Mouse (Mus musculus): ENCODE measurements around the gene Rex1bd. TPM values are rescaled to one million over a fixed set of nuclear protein-coding genes. Genes with fewer than 3 reads are reported as not detected.

Rex1bd gene
- polyA plus RNA-seq, 1 experiment from 2014 or later, result 178 TPM

GRCm38 (mm10) chr8:70468733-70469132 is 37.8 kb downstream of the Rex1bd start:
- no peak overlapping the region for H3K27ac ChIP-seq
- H3K4me2 ChIP-seq, result no peak overlapping the region
- H3K9ac ChIP-seq, result 0 out of 2 replicates have a peak overlapping the region, but pooled peaks have one; percentile 44
- no peak overlapping the region for H3K4me3 ChIP-seq
- ATAC-seq (ENCODE audit: insufficient number of reproducible peaks, insufficient read depth, low FRiP score, low TSS enrichment, low read depth), result no peak
- H3K4me1 ChIP-seq, result peaks cover 21% of the 10 kb centered on the region
- H3K36me3 ChIP-seq, result peaks cover 25% of the 10 kb centered on the region
- no peaks in the 10 kb centered on the region for H3K27me3 ChIP-seq
- whole genome bisulfite sequencing, result 87% methylated on average over 4 of the region's 4 CpGs
- H3K9me3 ChIP-seq, result no peaks in the 10 kb centered on the region

- Histone ChIP-seq H3K4me3 (no peak overlapping the region), H3K36me3 (peaks cover 29% of the 10 kb centered on the region), H3K4me2 (no peak overlapping the region), H3K4me1 (peaks cover 21% of the 10 kb centered on the region), H3K9ac (peak overlapping the region; percentile 36; the same call in 1 of the 2 replicates), H3K27ac (no peak overlapping the region), H3K9me3 (no peaks in the 10 kb centered on the region), H3K27me3 (no peaks in the 10 kb centered on the region)
- no peak for ATAC-seq (ENCODE audit: insufficient number of reproducible peaks, insufficient read depth, low FRiP score, low TSS enrichment, low read depth)
- WGBS, result 64% methylated on average over 1 of the region's 1 CpGs
Observed at GRCm38 (mm10) chr8:70467907-70468306, 38.6 kb downstream of the Rex1bd start.

GRCm38 (mm10) chr8:70467229-70467725 is 39.3 kb downstream of the Rex1bd start:
- H3K36me3 ChIP-seq, result peaks cover 29% of the 10 kb centered on the region
- H3K9me3 ChIP-seq, result no peaks in the 10 kb centered on the region
- 62% methylated on average over 5 of the region's 5 CpGs for WGBS
- peaks cover 21% of the 10 kb centered on the region for H3K4me1 ChIP-seq
- H3K9ac ChIP-seq, result 0 out of 2 replicates have a peak overlapping the region, but pooled peaks have one; percentile 36
- no peak overlapping the region; the same call in 1 of the 2 replicates for H3K27ac ChIP-seq
- no peak for ATAC-seq (ENCODE audit: insufficient number of reproducible peaks, insufficient read depth, low FRiP score, low TSS enrichment, low read depth)
- no peaks in the 10 kb centered on the region for H3K27me3 ChIP-seq
- no peak overlapping the region for H3K4me3 ChIP-seq
- no peak overlapping the region for H3K4me2 ChIP-seq

GRCm38 (mm10) chr8:70466771-70467170 is 39.8 kb downstream of the Rex1bd start:
- no peak for ATAC-seq (ENCODE audit: insufficient number of reproducible peaks, insufficient read depth, low FRiP score, low TSS enrichment, low read depth)
- no peaks in the 10 kb centered on the region for H3K9me3 ChIP-seq
- peaks cover 21% of the 10 kb centered on the region for H3K4me1 ChIP-seq
- H3K9ac ChIP-seq, result 0 out of 2 replicates have a peak overlapping the region, but pooled peaks have one; percentile 36
- H3K27me3 ChIP-seq, result no peaks in the 10 kb centered on the region
- no peak overlapping the region; the same call in 1 of the 2 replicates for H3K27ac ChIP-seq
- no peak overlapping the region for H3K4me2 ChIP-seq
- H3K36me3 ChIP-seq, result peaks cover 29% of the 10 kb centered on the region
- no peak overlapping the region for H3K4me3 ChIP-seq
- WGBS, result 57% methylated on average over 11 of the region's 11 CpGs

- ATAC-seq (ENCODE audit: insufficient number of reproducible peaks, insufficient read depth, low FRiP score, low TSS enrichment, low read depth), result no peak
- H3K4me2 ChIP-seq, result no peak overlapping the region
- H3K27ac ChIP-seq, result no peak overlapping the region
- H3K36me3 ChIP-seq, result peaks cover 29% of the 10 kb centered on the region
- H3K9me3 ChIP-seq, result no peaks in the 10 kb centered on the region
- 88% methylated on average over 4 of the region's 4 CpGs for WGBS
- H3K4me3 ChIP-seq, result no peak overlapping the region
- no peaks in the 10 kb centered on the region for H3K27me3 ChIP-seq
- peaks cover 21% of the 10 kb centered on the region for H3K4me1 ChIP-seq
- H3K9ac ChIP-seq, result no peak overlapping the region
Observed at GRCm38 (mm10) chr8:70466305-70466704, 40.2 kb downstream of the Rex1bd start.

GRCm38 (mm10) chr8:70465701-70466100 is 40.9 kb downstream of the Rex1bd start:
- Histone ChIP-seq H3K36me3 (peaks cover 28% of the 10 kb centered on the region), H3K4me2 (no peak overlapping the region), H3K27me3 (no peaks in the 10 kb centered on the region), H3K27ac (no peak overlapping the region), H3K4me3 (no peak overlapping the region), H3K4me1 (peaks cover 21% of the 10 kb centered on the region), H3K9ac (no peak overlapping the region), H3K9me3 (no peaks in the 10 kb centered on the region)
- WGBS, result 95% methylated on average over 4 of the region's 4 CpGs
- no peak for ATAC-seq (ENCODE audit: insufficient number of reproducible peaks, insufficient read depth, low FRiP score, low TSS enrichment, low read depth)

- peaks cover 16% of the 10 kb centered on the region for H3K4me1 ChIP-seq
- no peak overlapping the region for H3K4me3 ChIP-seq
- no peaks in the 10 kb centered on the region for H3K27me3 ChIP-seq
Observed at GRCm38 (mm10) chr8:70464162-70464561, 42.4 kb downstream of the Rex1bd start.

GRCm38 (mm10) chr8:70463306-70463705 is 43.2 kb downstream of the Rex1bd start:
- Histone ChIP-seq H3K4me2 (no peak overlapping the region), H3K27ac (no peak overlapping the region), H3K4me3 (no peak overlapping the region), H3K4me1 (peaks cover 16% of the 10 kb centered on the region), H3K36me3 (peaks cover 34% of the 10 kb centered on the region), H3K9me3 (no peaks in the 10 kb centered on the region), H3K9ac (no peak overlapping the region), H3K27me3 (no peaks in the 10 kb centered on the region)
- no peak for ATAC-seq (ENCODE audit: insufficient number of reproducible peaks, insufficient read depth, low FRiP score, low TSS enrichment, low read depth)
- 76% methylated on average over 4 of the region's 4 CpGs for WGBS

More at GRCm38 (mm10) chr8:70464162-70464561, 42.4 kb downstream of the Rex1bd start:
- H3K9me3 ChIP-seq, result no peaks in the 10 kb centered on the region
- H3K27ac ChIP-seq, result no peak overlapping the region
- no peak overlapping the region for H3K9ac ChIP-seq
- H3K4me2 ChIP-seq, result no peak overlapping the region
- H3K36me3 ChIP-seq, result peaks cover 34% of the 10 kb centered on the region
- ATAC-seq (ENCODE audit: insufficient number of reproducible peaks, insufficient read depth, low FRiP score, low TSS enrichment, low read depth), result no peak
- WGBS, result 90% methylated on average over 6 of the region's 6 CpGs

- Histone ChIP-seq H3K27ac (no peak overlapping the region), H3K36me3 (peaks cover 34% of the 10 kb centered on the region), H3K4me1 (peaks cover 9% of the 10 kb centered on the region), H3K4me2 (no peak overlapping the region), H3K4me3 (no peak overlapping the region), H3K9ac (no peak overlapping the region), H3K27me3 (no peaks in the 10 kb centered on the region), H3K9me3 (no peaks in the 10 kb centered on the region)
- 87% methylated on average over 8 of the region's 8 CpGs for WGBS
- ATAC-seq (ENCODE audit: insufficient number of reproducible peaks, insufficient read depth, low FRiP score, low TSS enrichment, low read depth), result no peak
Observed at GRCm38 (mm10) chr8:70462516-70462813, 44.1 kb downstream of the Rex1bd start.

- WGBS, result 91% methylated on average over 16 of the region's 16 CpGs
- Histone ChIP-seq H3K4me2 (no peak overlapping the region), H3K9me3 (no peaks in the 10 kb centered on the region), H3K27me3 (no peaks in the 10 kb centered on the region), H3K36me3 (peaks cover 34% of the 10 kb centered on the region), H3K27ac (no peak overlapping the region), H3K4me1 (peaks cover 4% of the 10 kb centered on the region), H3K4me3 (no peak overlapping the region), H3K9ac (no peak overlapping the region)
- ATAC-seq (ENCODE audit: insufficient number of reproducible peaks, insufficient read depth, low FRiP score, low TSS enrichment, low read depth), result no peak
Observed at GRCm38 (mm10) chr8:70461765-70462515, 44.6 kb downstream of the Rex1bd start.

GRCm38 (mm10) chr8:70460606-70461005 is 45.9 kb downstream of the Rex1bd start:
- Histone ChIP-seq H3K4me1 (no peaks in the 10 kb centered on the region), H3K27ac (no peak overlapping the region), H3K4me2 (no peak overlapping the region), H3K4me3 (no peak overlapping the region), H3K9ac (no peak overlapping the region; the same call in 1 of the 2 replicates), H3K36me3 (peaks cover 23% of the 10 kb centered on the region), H3K9me3 (no peaks in the 10 kb centered on the region), H3K27me3 (no peaks in the 10 kb centered on the region)
- ATAC-seq (ENCODE audit: insufficient number of reproducible peaks, insufficient read depth, low FRiP score, low TSS enrichment, low read depth), result no peak
- WGBS, result 80% methylated on average over 9 of the region's 9 CpGs

- Histone ChIP-seq H3K27me3 (no peaks in the 10 kb centered on the region), H3K4me3 (no peak overlapping the region), H3K9ac (no peak overlapping the region), H3K4me2 (no peak overlapping the region), H3K36me3 (peaks cover 26% of the 10 kb centered on the region), H3K4me1 (no peaks in the 10 kb centered on the region), H3K9me3 (no peaks in the 10 kb centered on the region), H3K27ac (no peak overlapping the region)
- no peak for ATAC-seq (ENCODE audit: insufficient number of reproducible peaks, insufficient read depth, low FRiP score, low TSS enrichment, low read depth)
- WGBS, result 91% methylated on average over 5 of the region's 5 CpGs
Observed at GRCm38 (mm10) chr8:70460199-70460598, 46.4 kb downstream of the Rex1bd start.
